Mouse (Mus musculus) spleen, postnatal 14 days (tissue): ENCODE measurements around the gene Epb41l1.
A peak's percentile ranks its signal among the peaks of the same experiment; 100 is the strongest.
"Not testable (repeated sequence)": the region's sequence is repeated elsewhere in the genome, so short reads cannot be mapped to it uniquely, and the experiment has no call there.

ENCODE experiments used
- DNase-seq, 2 experiments: peaks; one replicate each; pipeline ENCODE4 v3.0.0; 2021 to 2022; ENCODE audit warnings: low spot score in 2 of 2

Gene Epb41l1

DNA sequence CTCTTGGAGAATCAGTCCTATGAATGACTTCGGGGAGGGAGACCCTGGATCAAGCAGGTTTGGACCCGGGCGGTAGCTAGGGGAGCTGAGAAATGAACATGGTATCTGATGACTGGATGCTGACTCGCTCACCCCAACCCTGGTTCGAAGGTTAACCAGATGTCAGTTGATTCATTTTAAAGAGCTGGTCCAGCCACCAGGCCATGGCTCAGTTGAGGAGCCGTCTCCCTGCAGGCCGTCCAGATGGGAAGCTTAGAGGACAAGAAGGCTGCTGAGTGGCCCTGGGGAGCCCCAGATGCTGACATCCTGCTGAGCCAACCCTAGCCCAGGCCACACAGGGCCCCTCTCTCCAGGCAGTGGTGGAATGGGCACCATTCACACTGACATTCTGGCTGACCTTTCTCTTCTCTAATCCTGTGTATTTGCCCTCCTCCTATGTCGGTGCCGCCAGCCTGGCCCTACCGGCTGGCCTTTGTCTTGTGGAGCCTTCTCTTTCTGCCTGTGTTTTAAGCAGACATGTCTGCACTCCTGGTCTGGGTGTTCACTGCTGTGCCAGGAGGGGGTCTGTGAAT lies 67.0 kb downstream of the Epb41l1 start:
- DNase-seq: no peak

DNA sequence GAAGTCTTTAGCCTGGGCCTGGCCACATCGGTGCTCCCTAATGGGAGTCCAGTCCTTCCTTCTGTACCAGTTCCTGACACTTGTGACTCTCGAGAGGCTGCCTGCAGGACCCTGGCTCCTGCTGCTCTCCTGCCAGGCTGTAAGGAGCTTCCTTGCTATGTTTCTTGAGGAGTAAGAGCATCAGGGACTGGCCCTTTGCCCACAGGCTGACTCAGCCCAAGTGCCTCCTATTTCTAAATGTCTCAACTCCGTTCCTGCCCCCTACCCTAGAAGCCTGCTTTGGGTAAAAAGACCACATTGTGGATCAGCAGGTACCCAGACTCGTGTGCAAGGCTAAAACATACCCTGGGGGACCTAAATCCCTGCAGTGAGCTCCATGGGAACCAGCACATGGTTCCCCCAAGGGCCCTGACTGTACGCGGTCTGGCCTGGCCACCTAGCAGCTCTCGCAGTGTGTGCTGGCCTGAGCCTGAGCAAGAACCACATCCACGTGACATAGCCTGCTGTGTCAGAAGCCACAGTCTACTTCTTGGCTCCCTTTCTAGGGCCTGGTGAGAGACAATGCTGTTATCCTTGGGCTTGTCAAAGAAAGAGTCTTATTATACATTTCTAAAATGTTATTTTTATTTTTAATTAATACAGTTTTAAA lies 67.6 kb downstream of the Epb41l1 start:
- DNase-seq: no peak

DNA sequence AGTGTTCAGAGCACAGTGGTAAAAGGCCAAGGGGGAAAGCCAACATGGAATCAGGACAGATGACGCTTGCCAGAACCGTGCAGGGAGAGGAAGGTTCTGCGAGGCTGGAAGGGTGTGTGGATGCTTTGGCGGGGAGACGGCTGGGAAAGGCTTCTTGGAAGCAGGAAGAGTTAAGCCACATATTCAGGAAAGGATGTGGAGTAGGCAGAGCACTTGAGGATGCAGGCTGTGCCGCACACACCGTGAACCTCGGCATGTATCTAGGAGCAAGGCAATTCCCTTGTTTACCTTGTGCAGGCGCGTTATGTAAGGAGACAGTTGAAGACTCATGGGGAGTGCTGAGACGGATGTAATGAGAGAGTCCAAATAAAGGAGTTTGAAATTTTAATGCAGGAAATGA lies 69.5 kb downstream of the Epb41l1 start:
- DNase-seq: no peak

DNA sequence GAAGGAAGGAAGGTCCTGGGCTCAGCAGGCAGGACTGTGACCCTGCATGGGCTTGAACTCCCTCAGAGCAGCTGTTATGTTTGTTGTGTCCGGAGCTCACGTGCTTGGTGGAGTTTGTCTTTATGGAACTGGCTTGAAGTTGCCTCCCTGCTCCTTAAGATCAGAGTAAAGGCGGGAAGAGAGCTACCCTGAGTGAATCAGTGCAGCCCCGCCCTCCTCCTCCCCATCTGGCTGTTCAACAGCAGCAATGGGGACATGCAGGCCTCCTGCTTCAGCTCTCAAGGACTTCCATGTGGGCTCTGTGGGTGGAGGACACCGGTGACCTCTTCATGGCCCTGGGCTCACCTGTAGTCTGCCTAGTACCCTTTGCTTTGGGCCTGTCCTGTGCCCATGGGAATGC lies 71.1 kb downstream of the Epb41l1 start:
- DNase-seq: no peak

DNA sequence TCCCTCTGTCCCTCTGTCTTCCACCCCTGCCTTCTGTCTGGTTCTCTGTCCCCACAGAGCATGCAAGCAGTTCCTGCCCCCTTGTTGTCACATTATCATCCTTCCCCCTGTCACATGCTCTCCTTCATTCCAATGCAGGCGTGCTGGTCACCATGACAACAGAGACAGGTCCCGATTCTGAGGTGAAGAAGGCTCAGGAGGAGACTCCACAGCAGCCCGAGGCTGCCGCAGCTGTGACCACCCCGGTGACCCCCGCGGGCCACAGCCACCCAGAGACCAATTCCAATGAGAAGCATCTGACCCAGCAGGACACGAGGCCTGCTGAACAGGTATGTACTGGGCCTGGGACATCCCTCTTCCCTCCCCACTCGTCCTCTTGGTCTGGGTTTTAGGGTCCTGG lies 73.1 kb downstream of the Epb41l1 start:
- DNase-seq: no peak

DNA sequence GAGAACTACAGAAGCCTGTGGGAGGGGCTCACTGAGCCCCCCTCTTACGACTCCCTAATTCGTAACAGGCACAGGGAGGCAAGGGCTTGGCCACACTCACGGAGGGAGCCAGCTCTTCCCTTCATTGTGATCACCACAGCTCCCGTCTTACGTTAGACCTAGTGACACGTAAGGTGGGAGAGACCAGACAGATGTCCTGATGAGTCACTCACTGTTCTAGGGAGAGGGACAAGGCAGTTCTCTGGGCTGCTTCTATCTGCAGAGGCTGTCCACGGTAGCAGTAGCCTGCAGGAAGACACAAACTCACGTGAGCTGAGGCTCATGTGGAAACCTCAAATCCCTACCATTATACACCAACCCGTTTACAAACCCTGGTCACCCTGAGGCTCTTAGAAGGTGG lies 73.8 kb downstream of the Epb41l1 start:
- no peak for DNase-seq

DNA sequence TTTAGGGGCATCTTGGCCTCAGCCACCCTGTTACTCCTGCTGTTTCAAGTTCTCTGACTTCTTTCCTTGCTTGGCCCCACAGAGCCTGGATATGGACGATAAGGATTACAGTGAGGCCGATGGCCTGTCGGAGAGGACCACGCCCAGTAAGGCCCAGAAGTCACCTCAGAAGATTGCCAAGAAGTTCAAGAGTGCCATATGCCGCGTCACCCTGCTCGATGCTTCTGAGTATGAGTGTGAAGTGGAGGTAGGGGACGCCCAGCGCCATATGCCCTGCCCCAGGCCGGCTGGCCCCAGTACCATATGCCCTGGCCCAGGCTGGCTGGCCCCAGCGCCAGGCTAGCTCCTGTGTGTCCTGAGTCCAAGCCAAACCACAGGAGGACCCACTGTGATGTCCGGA lies 74.2 kb downstream of the Epb41l1 start:
- peak in 1 of 2 experiments; percentile 21 for DNase-seq

DNA sequence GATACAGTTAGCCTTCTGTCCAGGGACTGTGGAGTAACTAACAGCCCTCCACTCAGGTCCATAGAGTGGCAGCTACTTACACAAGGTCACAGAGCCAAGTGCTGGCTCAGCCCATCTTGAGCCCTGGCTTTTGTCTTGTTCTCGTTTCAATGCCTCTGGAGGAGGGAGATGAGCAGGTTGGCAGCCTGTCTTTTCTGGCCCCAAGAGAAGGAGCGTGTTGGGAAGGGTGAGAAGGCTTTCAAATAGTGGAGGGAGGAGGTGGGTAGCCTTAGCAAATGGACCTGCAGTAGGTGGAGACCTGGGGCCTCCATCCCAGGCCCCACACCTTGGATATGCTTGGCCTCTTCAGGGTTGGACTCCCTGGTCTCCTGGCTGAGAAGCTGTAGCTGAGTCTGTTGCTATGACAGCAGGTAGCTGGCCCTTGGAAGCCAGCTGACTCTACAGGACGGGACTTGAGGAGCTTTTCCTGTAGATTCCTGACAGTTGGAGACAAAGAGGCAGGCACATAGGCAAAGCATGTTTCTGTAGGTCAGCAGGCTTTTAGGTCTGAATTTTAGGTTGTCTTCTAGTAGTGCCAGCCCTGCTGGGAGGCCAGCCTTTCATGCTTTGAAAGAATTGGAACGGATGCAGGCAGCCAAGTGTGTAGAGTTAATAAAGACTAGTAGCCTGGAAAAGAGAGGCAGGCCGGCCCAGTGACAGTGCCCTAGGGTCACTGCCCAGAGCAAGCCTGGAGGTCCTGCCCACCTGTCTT lies 76.3 kb downstream of the Epb41l1 start:
- DNase-seq: no peak

DNA sequence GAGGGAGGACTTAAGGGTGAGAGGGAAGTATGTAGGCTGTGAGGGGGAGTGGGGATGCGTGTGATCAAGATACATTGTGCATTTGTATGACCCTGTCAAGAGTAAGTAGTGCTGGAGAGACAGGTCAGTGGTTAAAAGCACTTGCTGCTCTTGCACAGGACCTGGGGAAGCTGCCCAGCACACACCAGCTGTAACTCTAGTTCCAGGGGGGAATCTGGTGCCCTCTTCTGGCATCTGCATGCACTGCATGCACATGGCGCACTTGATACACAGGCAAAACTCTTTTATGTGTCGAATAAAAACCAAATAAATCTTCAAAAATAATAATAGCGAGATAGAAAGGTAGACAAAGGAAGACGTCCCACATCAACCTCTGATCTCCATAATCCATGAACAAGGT lies 77.2 kb downstream of the Epb41l1 start:
- DNase-seq: peak; percentile 23 to 55

DNA sequence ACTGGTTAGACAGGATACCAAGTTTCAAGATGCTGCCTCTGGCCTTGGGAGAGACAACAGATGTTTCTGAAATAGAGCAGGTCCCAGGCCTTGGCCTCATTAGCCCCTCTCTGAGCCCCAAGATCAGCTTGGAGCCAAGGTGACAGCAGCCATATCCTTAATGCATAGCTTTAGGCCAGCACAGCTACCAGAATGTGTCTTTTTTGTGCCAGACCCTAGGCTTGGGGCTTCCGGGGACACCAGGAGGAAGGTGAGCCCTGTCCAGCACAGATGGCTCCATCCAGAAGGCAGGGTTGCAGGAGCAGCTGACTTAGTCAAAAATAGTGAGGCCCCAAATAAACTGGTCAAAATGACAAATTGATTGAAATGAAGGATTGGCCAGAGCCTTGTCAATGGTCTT lies 80.3 kb downstream of the Epb41l1 start:
- no peak for DNase-seq

DNA sequence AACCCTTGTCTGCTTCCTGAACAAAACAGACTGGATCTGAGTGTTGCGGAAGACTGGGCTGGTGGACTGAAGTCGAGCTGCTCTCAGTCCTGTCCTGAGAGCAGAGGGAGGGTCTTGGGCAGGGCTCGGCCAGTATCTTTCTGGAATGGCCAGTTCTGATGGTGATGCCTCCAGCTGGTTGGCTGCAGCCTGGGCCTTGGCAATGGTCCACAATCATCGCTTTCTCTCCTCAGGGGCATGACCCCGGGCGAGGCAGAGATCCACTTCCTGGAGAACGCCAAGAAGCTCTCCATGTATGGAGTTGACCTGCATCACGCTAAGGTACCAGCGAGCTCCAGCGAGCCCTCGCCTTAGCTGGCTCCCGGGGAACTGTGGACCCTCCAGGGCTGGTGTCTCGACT lies 84.8 kb downstream of the Epb41l1 start:
- DNase-seq: no peak

DNA sequence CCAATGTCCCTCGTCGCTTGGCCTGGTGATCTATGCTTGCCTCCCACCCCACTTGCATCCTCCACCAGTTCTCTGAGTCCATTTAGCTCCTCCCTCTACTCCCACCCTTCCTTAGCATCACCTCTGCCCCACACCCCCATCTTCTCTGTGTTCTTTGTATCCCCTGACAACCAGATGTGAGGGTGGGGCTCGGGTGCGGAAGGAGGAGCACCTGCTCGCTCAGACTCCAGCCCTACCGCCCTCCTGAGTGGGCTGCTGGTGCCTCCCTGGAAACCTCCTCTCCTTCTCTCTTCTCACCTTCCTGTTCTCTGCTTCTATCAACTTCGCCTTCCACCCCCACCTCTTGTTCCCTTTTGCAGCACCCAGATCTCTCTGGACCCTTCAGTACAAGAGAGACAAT lies 91.3 kb downstream of the Epb41l1 start:
- DNase-seq: no peak

DNA sequence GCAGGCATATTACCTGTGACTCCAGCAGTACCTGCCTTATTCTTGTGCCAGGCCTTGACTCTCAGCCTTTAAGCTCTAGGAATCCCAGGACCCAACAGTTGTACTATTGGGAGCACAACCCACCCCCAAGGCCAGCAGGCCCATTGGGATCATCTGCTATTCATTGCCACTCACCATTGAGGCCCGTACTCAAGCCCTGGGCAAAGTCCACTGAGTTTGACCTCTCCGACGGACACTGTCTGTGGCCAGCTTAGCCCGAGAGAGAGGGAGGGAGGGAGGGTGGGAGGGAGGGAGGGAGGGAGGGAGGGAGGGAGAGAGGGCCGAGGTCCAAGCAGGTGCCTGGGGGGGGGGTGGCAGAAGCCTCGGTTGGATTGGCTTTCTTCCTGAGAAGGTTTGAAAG lies 91.9 kb downstream of the Epb41l1 start:
- DNase-seq: no peak

DNA sequence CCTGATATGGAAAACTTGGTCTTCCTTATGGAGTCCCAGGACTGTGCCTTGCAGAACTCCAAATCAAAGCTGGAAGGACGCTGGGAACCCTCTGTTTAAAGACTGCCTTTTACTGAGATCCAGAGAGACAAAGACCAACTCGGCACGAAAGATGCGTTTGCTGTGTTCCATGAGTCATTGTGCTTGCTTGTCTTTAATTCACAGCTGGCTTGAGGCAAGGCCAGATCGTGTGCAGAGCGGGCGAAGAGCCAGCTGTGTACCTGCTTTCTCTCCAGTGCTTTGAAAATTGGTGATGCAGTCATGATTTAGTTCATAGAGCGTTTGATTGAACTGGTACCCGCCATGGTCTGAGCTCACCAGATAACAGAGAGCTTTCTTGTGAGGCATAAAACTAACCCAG lies 94.4 kb downstream of the Epb41l1 start:
- no peak for DNase-seq

DNA sequence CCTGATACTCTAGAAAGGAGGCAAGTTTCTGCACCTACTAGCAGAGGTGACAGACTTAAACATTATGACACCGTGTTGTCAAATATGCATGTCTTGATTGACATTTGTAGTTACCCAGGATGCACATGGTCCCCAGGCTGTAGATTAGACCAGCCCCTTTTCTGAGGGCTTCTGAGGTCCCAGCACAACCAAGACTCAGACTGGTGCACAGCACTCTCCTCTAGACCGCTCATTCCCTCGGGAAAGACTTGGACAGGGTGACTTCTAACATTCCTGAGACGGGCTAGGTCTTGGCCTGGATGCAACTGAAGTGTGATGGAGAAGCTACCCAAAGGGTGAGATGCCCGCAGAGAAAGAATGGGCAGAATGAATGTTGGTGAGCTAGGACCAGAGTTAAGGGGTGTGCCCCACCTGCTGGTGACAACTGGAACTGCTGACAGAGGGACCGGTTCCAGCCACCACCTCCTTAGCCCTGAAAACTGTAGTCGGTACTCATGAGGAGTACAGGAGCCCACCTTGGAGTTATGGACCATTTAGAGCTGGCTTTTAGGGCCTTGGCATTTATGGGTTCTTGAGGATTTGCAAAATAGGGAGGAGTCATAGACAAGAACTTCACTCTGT lies 95.0 kb downstream of the Epb41l1 start:
- peak; percentile 21 to 65 for DNase-seq

DNA sequence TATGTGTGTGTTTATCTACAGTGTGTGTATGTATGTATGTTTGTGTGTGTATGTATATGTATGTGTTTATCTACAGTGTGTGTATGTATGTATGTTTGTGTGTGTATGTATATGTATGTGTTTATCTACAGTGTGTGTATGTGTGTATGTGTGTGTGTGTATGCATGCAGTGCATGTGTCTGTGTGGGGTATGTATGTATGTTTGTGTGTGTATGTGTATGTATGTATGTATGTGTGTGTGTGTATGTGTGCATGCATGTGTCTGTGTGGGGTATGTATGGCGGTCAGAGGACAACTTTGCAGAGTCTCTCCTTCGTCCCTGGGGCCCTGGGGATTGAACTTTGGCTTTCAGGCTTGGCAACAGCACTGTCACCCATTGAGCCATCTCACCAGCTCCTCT lies 96.0 kb downstream of the Epb41l1 start:
- DNase-seq: not testable (repeated sequence)

DNA sequence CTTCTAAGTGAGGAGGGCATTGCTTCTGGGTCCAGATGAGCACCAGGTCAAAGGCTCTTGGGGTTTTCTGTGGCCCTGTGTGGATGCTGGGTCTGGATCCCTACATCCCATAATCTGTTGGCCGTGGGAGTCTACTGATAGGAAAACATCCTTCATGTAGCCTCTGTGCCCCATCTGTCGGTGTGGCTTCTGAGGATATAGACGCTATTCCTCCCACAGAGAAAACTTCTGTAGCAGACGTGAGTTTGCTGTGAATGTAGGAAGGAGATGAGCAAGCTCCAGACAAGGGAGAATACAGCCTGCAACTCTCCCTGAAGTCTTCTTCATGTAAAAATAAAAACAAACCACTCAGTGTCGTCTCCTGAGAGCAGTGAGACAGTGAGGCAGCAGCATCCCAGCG lies 97.6 kb downstream of the Epb41l1 start:
- no peak for DNase-seq

DNA sequence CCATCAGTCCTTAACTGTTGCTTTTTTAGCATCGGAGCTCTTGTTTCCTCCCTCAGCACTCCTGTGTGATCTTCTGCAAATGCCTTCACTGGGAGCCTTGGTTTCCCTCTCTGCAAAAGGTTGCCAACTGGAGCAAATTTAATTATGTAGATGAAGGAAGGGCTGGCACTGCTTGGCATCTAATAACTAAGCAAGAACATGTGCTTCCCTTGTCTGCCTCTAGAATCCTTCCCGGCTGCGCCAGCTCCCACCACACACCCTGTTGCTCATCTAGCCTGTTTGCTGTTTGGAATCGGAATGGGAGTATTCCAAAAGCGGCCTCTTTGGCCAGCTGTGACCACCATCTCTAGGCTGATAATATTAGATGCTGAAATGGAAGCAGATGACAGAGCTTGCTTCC lies 98.9 kb downstream of the Epb41l1 start:
- no peak for DNase-seq

DNA sequence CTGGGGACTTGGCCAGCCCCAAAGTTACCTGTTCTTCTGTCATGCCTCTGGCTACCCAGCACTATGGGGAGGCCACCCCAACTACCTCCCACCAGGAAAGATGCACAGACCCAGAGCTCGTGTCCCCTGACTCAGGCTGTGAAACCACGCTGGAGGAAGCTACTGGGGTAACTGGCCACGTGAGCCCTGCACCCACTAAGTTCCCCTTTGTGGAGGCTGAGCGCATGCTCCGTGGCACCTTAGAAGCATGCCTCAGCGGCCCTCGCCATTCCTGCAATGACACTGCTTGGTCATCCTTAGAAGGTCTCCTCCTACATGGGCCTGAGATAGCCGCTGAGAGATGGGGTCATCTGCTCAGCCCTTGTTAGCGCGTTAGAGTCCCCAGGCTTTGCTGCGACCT lies 102.3 kb downstream of the Epb41l1 start:
- DNase-seq: no peak

DNA sequence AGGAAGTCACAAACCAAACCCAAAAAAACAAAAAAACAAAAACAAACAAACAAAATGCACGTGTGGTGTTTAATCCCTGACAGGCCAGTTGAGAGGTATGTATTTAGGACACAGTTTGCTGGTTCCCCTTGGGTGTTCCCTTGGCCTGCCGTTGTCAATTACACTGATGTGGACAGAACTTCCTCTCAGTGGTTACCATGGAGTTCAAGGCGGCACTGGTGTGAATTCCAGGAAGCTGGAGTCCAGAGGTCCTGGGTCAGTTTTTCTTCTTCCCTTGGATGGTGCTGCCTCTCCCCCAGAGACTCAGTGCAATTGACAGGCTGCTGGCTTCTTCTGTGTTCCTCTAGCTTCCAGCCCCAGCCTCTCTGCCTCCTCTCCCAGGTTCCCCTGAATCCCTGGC lies 103.4 kb downstream of the Epb41l1 start:
- no peak for DNase-seq

DNA sequence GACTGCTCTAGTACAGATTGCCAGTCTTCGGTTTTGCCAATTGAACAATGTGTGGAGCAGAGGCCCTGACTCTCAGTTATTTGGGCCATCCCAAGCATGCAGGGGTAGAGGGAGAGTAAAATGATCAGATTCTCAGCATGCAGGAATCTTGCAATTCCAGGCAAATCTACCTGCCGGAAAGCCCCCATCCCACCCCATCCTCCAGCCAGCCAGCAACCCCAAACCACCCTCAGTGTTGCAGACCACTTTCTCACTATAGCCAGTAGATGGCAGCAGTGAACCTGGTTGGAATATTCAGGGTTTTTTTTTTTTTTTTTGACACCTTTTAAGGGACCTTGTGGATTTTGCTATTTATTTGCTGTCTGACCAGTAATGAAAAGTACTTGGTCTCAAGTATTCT lies 109.0 kb downstream of the Epb41l1 start:
- no peak for DNase-seq

DNA sequence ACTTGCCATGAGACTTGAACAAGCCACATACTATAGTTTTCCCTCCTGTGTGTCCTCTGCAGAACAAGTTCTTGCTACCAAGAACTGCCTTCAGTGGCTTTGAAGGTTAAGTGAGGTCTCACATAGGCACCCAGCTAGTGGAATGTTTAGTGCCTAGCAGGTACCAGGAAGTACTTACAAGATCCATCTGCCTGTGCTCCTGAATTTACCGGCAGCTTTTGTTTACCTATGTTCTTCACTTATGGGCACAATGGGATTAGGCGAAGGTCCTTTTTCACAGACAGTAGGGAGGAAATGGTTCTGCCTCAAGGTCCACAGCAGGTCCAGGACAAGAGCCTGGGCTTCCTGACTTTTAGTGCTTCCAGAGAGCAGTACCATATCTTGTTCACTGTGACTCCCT lies 112.5 kb downstream of the Epb41l1 start:
- no peak for DNase-seq
